In genomic region chr16:13049321-13049720, GRCm38 (mm10) we compare ENCODE assay signal across 28 mouse cellular contexts.
DNase-seq lines count a peak whose midpoint lies in the region; ATAC-seq and TF ChIP-seq lines count a peak whose summit lies in the region.
"Had no signal": no experiment of that assay in that cellular context is flagged by ENCODE, and none has a peak within 500 bp of the region (broad histone marks: within the 10 kb centered on the region; RNA-seq: fewer than 3 reads in every experiment).

No protein-coding gene starts in this region.

- POLR2A ChIA-PET in Patski (lab: Charles Lee) = no interaction called here

- no peak overlapping the region for H3K4me2 ChIP-seq in hindbrain, embryonic 13.5 days
- no peak overlapping the region for H3K4me2 ChIP-seq in liver, embryonic 12.5 days
- H3K4me2 ChIP-seq: embryonic facial prominence, embryonic 13.5 days; forebrain, embryonic 12.5 days; forebrain, embryonic 15.5 days; heart, embryonic 13.5 days; hindbrain, embryonic 15.5 days had no signal

- no peak overlapping the region for H3K9ac ChIP-seq in ES-Bruce4 (ENCODE audit: low read depth, poor library complexity, severe bottlenecking)
- H3K9ac ChIP-seq in hindbrain, embryonic 13.5 days = no peak overlapping the region
- no peak overlapping the region for H3K9ac ChIP-seq in liver, embryonic 12.5 days
- H3K9ac ChIP-seq: embryonic facial prominence, embryonic 13.5 days; forebrain, embryonic 12.5 days; forebrain, embryonic 15.5 days; heart, embryonic 13.5 days; hindbrain, embryonic 15.5 days had no signal

- no peak for DNase-seq in Patski (ENCODE audit: low read depth, low spot score)
- DNase-seq in ovary, postnatal 36 days (ENCODE audit: low spot score) = no peak
- DNase-seq: adrenal gland, adult 8-10 months; adrenal gland, postnatal 25 days; cerebellum, adult 11-12 months; cerebellum, adult 8-10 months; cerebellum, postnatal 10 days; cerebellum, postnatal 36 days; embryo, embryonic 11 days; gastrocnemius, postnatal 10 days; gastrocnemius, postnatal 36 days; heart, adult 2 months; heart, postnatal 14 days; heart, postnatal 4 days had no signal

- CTCF ChIA-PET in Patski (lab: Charles Lee) = no interaction called here

- in situ Hi-C loops in Patski (cut with MboI; ENCODE audit: low pct_unique_long_range_greater_than_20kb) = no loop called here

- H3K36me3 ChIP-seq in E14TG2a.4 (ENCODE audit: insufficient read depth, low read length) (no peaks in the 10 kb centered on the region), ES-Bruce4 (ENCODE audit: control insufficient read depth, insufficient read depth, low read length, poor library complexity, severe bottlenecking) (no peaks in the 10 kb centered on the region)
- H3K36me3 ChIP-seq in hindbrain, embryonic 13.5 days = no peaks in the 10 kb centered on the region
- H3K36me3 ChIP-seq in liver, embryonic 12.5 days = no peaks in the 10 kb centered on the region
- H3K36me3 ChIP-seq: embryonic facial prominence, embryonic 10.5 days; embryonic facial prominence, embryonic 13.5 days; forebrain, embryonic 12.5 days; forebrain, embryonic 15.5 days; heart, embryonic 10.5 days; heart, embryonic 13.5 days; hindbrain, embryonic 15.5 days had no signal

- TF ChIP-seq CTCF in E14TG2a.4 (conservative IDR thresholded peaks at IDR 0.05; ENCODE audit: low read length) (peak; percentile 38; the same call in 1 of the 2 replicates), ES-Bruce4 (IDR thresholded peaks at IDR 0.05; ENCODE audit: low read depth, low read length) (peak; percentile 23), Patski (IDR thresholded peaks at IDR 0.05) (peak; percentile 23)

- no peak for TF ChIP-seq POLR2A in ES-Bruce4 (IDR thresholded peaks at IDR 0.05; ENCODE audit: insufficient read depth, low read length)

- ATAC-seq in Patski = no peak
- ATAC-seq in hindbrain, embryonic 13.5 days (ENCODE audit: low FRiP score) = no peak
- no peak for ATAC-seq in liver, embryonic 12.5 days
- ATAC-seq: activated CD4-positive, CD25-positive, alpha-beta regulatory T cell, adult 4 months; CD4-positive, CD25-positive, alpha-beta regulatory T cell, adult 4 months; forebrain, embryonic 15.5 days had no signal

- TF ChIP-seq EP300 in ES-Bruce4 (IDR thresholded peaks at IDR 0.05; ENCODE audit: insufficient read depth, low read depth, low read length) = no peak

- 92% methylated on average over 4 of the region's 4 CpGs for WGBS in hindbrain, embryonic 13.5 days
- 66% methylated on average over 4 of the region's 4 CpGs for WGBS in liver, embryonic 12.5 days (ENCODE audit: insufficient replicate concordance)

- H3K4me1 ChIP-seq in E14TG2a.4 (replicated peaks; ENCODE audit: low read depth, low read length) (peaks cover 8% of the 10 kb centered on the region), ES-Bruce4 (ENCODE audit: control insufficient read depth, insufficient read depth, low read length) (no peaks in the 10 kb centered on the region)
- 0 out of 2 replicates have a peak, but pooled peaks cover 7% of the 10 kb centered on the region for H3K4me1 ChIP-seq in hindbrain, embryonic 13.5 days (replicated peaks)
- no peaks in the 10 kb centered on the region for H3K4me1 ChIP-seq in liver, embryonic 12.5 days
- H3K4me1 ChIP-seq: embryonic facial prominence, embryonic 10.5 days; embryonic facial prominence, embryonic 13.5 days; forebrain, embryonic 12.5 days; forebrain, embryonic 15.5 days; heart, embryonic 10.5 days; heart, embryonic 13.5 days had no signal

- H3K9me3 ChIP-seq in E14TG2a.4 (ENCODE audit: low read length) (no peaks in the 10 kb centered on the region), ES-Bruce4 (replicated peaks; ENCODE audit: control insufficient read depth, insufficient read depth, low read length, poor library complexity, severe bottlenecking) (no peaks in the 10 kb centered on the region)
- H3K9me3 ChIP-seq in hindbrain, embryonic 13.5 days = no peaks in the 10 kb centered on the region
- H3K9me3 ChIP-seq in liver, embryonic 12.5 days (replicated peaks) = no peaks in the 10 kb centered on the region
- H3K9me3 ChIP-seq: embryonic facial prominence, embryonic 10.5 days; embryonic facial prominence, embryonic 13.5 days; forebrain, embryonic 12.5 days; forebrain, embryonic 15.5 days; heart, embryonic 10.5 days; heart, embryonic 13.5 days; hindbrain, embryonic 15.5 days had no signal

- H3K4me3 ChIP-seq in E14TG2a.4 (replicated peaks; ENCODE audit: low read length) (no peak overlapping the region), ES-Bruce4 (ENCODE audit: low read depth, low read length) (no peak overlapping the region)
- H3K4me3 ChIP-seq in hindbrain, embryonic 13.5 days = no peak overlapping the region
- H3K4me3 ChIP-seq in liver, embryonic 12.5 days = no peak overlapping the region
- H3K4me3 ChIP-seq: embryonic facial prominence, embryonic 10.5 days; embryonic facial prominence, embryonic 13.5 days; erythroblast, embryonic 14.5 days; forebrain, embryonic 12.5 days; forebrain, embryonic 15.5 days; heart, adult 2 months; heart, embryonic 10.5 days; heart, embryonic 13.5 days; hindbrain, embryonic 15.5 days had no signal

- H3K27ac ChIP-seq in ES-Bruce4 (ENCODE audit: insufficient read depth, low read length) = no peak overlapping the region
- H3K27ac ChIP-seq in hindbrain, embryonic 13.5 days = no peak overlapping the region
- H3K27ac ChIP-seq in liver, embryonic 12.5 days = no peak overlapping the region
- H3K27ac ChIP-seq: embryonic facial prominence, embryonic 10.5 days; embryonic facial prominence, embryonic 13.5 days; forebrain, embryonic 12.5 days; forebrain, embryonic 15.5 days; heart, adult 2 months; heart, embryonic 10.5 days; heart, embryonic 13.5 days had no signal

- H3K27me3 ChIP-seq in E14TG2a.4 (ENCODE audit: insufficient read depth, low read length) (no peaks in the 10 kb centered on the region), ES-Bruce4 (ENCODE audit: control insufficient read depth, insufficient read depth, low read length, poor library complexity, severe bottlenecking) (no peaks in the 10 kb centered on the region), Patski (no peaks in the 10 kb centered on the region)
- H3K27me3 ChIP-seq in hindbrain, embryonic 13.5 days = no peaks in the 10 kb centered on the region
- H3K27me3 ChIP-seq in liver, embryonic 12.5 days (replicated peaks) = no peaks in the 10 kb centered on the region
- H3K27me3 ChIP-seq: embryonic facial prominence, embryonic 13.5 days; forebrain, embryonic 12.5 days; forebrain, embryonic 15.5 days; heart, embryonic 13.5 days; hindbrain, embryonic 15.5 days had no signal
